Mouse (Mus musculus): ENCODE results near the gene Gngt1. TPM values are rescaled to one million over a fixed set of nuclear protein-coding genes. Genes with fewer than 3 reads are reported as not detected.

Gene Gngt1
- not detected in 2 replicates for polyA plus RNA-seq (2015; fragmentation: Nextera tagmentation; extraction: Ambion mirVana)

- Histone ChIP-seq H3K27me3 (replicated peaks) (no peaks in the 10 kb centered on the region), H3K4me2 (no peak within 1 kb of the TSS), H3K4me1 (no peaks in the 10 kb centered on the region), H3K36me3 (no peaks in the 10 kb centered on the region), H3K4me3 (replicated peaks) (no peak within 1 kb of the TSS), H3K9ac (no peak within 1 kb of the TSS), H3K27ac (no peak within 1 kb of the TSS), H3K9me3 (no peaks in the 10 kb centered on the region)
- no peak for ATAC-seq (ENCODE audit: insufficient read depth, low FRiP score, low read depth)
- WGBS: 80% methylated on average over 6 of the region's 6 CpGs
These were observed at the start of gene Gngt1 for GRCm38 (mm10) chr6:3993492-3993891. TSS of gene Gngt1 (plus strand) at chr6:3993792.

GRCm38 (mm10) chr6:3954969-3955368, 38.6 kb upstream of the Gngt1 start:
- Histone ChIP-seq H3K4me1 (no peaks in the 10 kb centered on the region), H3K27ac (no peak overlapping the region), H3K27me3 (replicated peaks) (no peaks in the 10 kb centered on the region), H3K4me2 (no peak overlapping the region), H3K9me3 (no peaks in the 10 kb centered on the region), H3K4me3 (replicated peaks) (no peak overlapping the region), H3K9ac (no peak overlapping the region), H3K36me3 (no peaks in the 10 kb centered on the region)
- 38% methylated on average over 4 of the region's 4 CpGs for WGBS
- no peak for ATAC-seq (ENCODE audit: insufficient read depth, low FRiP score, low read depth)

DNA sequence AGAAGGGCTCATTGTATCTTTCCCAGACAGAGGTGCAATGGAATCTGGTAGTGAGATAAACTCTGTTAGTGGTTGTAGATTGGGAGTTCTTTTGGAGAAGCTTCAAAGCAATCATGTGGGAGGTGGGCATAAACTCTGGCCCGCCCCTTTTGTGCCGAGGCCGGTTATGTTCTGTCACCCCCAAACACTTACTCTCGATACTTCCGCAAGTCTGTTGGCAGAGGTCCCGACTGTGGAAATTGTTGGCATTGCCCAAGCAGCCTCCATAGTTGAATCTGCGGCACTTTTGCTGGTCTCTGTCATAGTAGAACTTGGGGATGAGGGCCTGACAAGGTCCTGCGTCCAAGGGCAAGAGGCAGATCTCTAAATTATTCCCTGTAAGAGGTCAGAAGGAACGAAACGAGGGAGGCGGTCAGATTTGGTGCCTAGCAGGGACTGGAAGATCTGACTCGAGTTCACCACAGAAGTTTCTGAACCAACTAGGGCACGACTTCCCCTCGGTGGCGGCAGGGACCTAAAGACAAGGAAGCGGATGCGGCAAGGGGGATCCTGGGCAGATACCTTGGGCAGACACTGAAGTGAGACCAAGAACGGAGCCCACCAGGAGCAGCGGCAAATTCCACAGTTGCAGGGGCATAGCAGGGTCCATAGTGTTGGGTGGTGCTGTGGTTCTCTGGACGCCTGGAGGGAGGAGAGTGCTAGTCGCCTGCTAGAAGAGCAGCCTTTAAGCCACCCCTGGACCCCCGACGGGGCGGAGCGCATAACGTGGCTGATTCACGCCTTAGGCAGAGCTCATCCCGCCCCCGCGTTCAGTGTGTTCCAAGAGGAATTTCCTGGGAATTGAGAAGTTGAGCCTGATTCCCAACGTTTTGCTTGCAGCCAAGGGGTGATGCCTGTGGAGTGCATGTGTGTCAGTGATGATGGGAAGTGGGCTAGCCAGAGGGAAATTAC, 25.6 kb upstream of the Gngt1 start:
- ATAC-seq (ENCODE audit: insufficient read depth, low FRiP score, low read depth): no peak
- Histone ChIP-seq H3K4me2 (peak overlapping the region; percentile 48), H3K27me3 (replicated peaks) (no peaks in the 10 kb centered on the region), H3K36me3 (no peaks in the 10 kb centered on the region), H3K9ac (no peak overlapping the region), H3K27ac (no peak overlapping the region), H3K4me3 (replicated peaks) (peak overlapping the region; percentile 23), H3K4me1 (no peaks in the 10 kb centered on the region), H3K9me3 (no peaks in the 10 kb centered on the region)
- WGBS: 23% methylated on average over 31 of the region's 31 CpGs

- H3K27me3 ChIP-seq (replicated peaks): no peaks in the 10 kb centered on the region
- no peak overlapping the region for H3K4me3 ChIP-seq (replicated peaks)
- H3K4me1 ChIP-seq: no peaks in the 10 kb centered on the region
- H3K36me3 ChIP-seq: no peaks in the 10 kb centered on the region
- H3K9ac ChIP-seq: no peak overlapping the region
- no peak for ATAC-seq (ENCODE audit: insufficient read depth, low FRiP score, low read depth)
- H3K9me3 ChIP-seq: no peaks in the 10 kb centered on the region
- no peak overlapping the region for H3K4me2 ChIP-seq
- WGBS: 70% methylated on average over 1 of the region's 1 CpGs
- no peak overlapping the region for H3K27ac ChIP-seq
These were observed 19.9 kb upstream of the Gngt1 start for GRCm38 (mm10) chr6:3973679-3974078.

GRCm38 (mm10) chr6:3982661-3983284, 10.8 kb upstream of the Gngt1 start:
- WGBS: 78% methylated on average over 5 of the region's 5 CpGs
- H3K9me3 ChIP-seq: no peaks in the 10 kb centered on the region

GRCm38 (mm10) chr6:3988750-3989149, 4.8 kb upstream of the Gngt1 start, which contains the start of gene Tfpi2:
TSS of gene Tfpi2 (minus strand) at chr6:3988919.
- no peak within 1 kb of the TSS for H3K4me3 ChIP-seq (replicated peaks)
- WGBS: 61% methylated on average over 3 of the region's 3 CpGs
- no peaks in the 10 kb centered on the region for H3K4me1 ChIP-seq
- no peak within 1 kb of the TSS for H3K27ac ChIP-seq
- no peaks in the 10 kb centered on the region for H3K36me3 ChIP-seq
- no peak within 1 kb of the TSS for H3K4me2 ChIP-seq
- ATAC-seq (ENCODE audit: insufficient read depth, low FRiP score, low read depth): peak; percentile 60; the same call in 1 of the 2 replicates
- no peaks in the 10 kb centered on the region for H3K27me3 ChIP-seq (replicated peaks)
- H3K9me3 ChIP-seq: no peaks in the 10 kb centered on the region
- no peak within 1 kb of the TSS for H3K9ac ChIP-seq

More at GRCm38 (mm10) chr6:3982661-3983284, 10.8 kb upstream of the Gngt1 start:
- H3K27ac ChIP-seq: no peak overlapping the region
- no peaks in the 10 kb centered on the region for H3K27me3 ChIP-seq (replicated peaks)
- no peak for ATAC-seq (ENCODE audit: insufficient read depth, low FRiP score, low read depth)
- no peak overlapping the region for H3K4me2 ChIP-seq
- H3K36me3 ChIP-seq: no peaks in the 10 kb centered on the region
- no peak overlapping the region for H3K4me3 ChIP-seq (replicated peaks)
- no peaks in the 10 kb centered on the region for H3K4me1 ChIP-seq
- no peak overlapping the region for H3K9ac ChIP-seq

GRCm38 (mm10) chr6:3998089-3998488, 4.5 kb downstream of the Gngt1 start:
- H3K4me2 ChIP-seq: no peak overlapping the region
- H3K27ac ChIP-seq: no peak overlapping the region
- no peak overlapping the region for H3K9ac ChIP-seq
- H3K36me3 ChIP-seq: no peaks in the 10 kb centered on the region
- ATAC-seq (ENCODE audit: insufficient read depth, low FRiP score, low read depth): no peak
- H3K27me3 ChIP-seq (replicated peaks): no peaks in the 10 kb centered on the region
- WGBS: 69% methylated on average over 4 of the region's 4 CpGs
- H3K4me1 ChIP-seq: no peaks in the 10 kb centered on the region
- no peaks in the 10 kb centered on the region for H3K9me3 ChIP-seq
- no peak overlapping the region for H3K4me3 ChIP-seq (replicated peaks)

DNA sequence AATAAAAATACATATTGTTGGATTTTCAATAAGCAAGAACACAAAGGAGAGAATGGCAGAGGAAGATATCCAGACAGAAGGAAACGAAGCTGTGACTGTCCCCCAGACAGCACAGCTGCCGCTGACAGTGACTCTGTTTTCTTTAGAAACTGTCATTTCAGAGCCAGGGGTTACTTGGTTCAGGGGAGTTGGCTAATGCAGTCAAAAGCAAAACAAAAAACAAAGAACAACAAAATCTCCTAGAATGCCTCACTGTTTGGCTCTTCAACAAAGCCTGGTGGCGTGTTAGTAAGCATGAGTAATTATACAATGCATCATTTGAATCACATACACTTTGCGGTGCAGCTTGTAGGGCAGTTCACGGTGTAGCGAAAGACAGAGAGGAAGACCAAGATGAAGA, 5.7 kb downstream of the Gngt1 start:
- H3K9ac ChIP-seq: no peak overlapping the region
- H3K4me1 ChIP-seq: no peaks in the 10 kb centered on the region
- no peak overlapping the region for H3K4me2 ChIP-seq
- no peaks in the 10 kb centered on the region for H3K36me3 ChIP-seq
- H3K4me3 ChIP-seq (replicated peaks): no peak overlapping the region
- H3K27ac ChIP-seq: no peak overlapping the region
- WGBS: 63% methylated on average over 6 of the region's 6 CpGs
- ATAC-seq (ENCODE audit: insufficient read depth, low FRiP score, low read depth): no peak
- no peaks in the 10 kb centered on the region for H3K9me3 ChIP-seq
- H3K27me3 ChIP-seq (replicated peaks): no peaks in the 10 kb centered on the region

- no peak for ATAC-seq (ENCODE audit: insufficient read depth, low FRiP score, low read depth)
- no peak overlapping the region for H3K27ac ChIP-seq
- H3K27me3 ChIP-seq (replicated peaks): no peaks in the 10 kb centered on the region
- no peaks in the 10 kb centered on the region for H3K9me3 ChIP-seq
- 77% methylated on average over 3 of the region's 3 CpGs for WGBS
- H3K4me3 ChIP-seq (replicated peaks): no peak overlapping the region
- H3K4me1 ChIP-seq: no peaks in the 10 kb centered on the region
- H3K36me3 ChIP-seq: no peaks in the 10 kb centered on the region
- H3K9ac ChIP-seq: no peak overlapping the region
- H3K4me2 ChIP-seq: no peak overlapping the region
These were observed 7.1 kb downstream of the Gngt1 start for GRCm38 (mm10) chr6:4000716-4001115.

- 25% methylated on average over 4 of the region's 4 CpGs for WGBS
- peak overlapping the region; percentile 72; the same call in 1 of the 2 replicates for H3K27ac ChIP-seq
- no peaks in the 10 kb centered on the region for H3K4me1 ChIP-seq
- no peaks in the 10 kb centered on the region for H3K27me3 ChIP-seq (replicated peaks)
- H3K9me3 ChIP-seq: no peaks in the 10 kb centered on the region
- ATAC-seq (ENCODE audit: insufficient read depth, low FRiP score, low read depth): peak; percentile 37; the same call in 1 of the 2 replicates
- peak overlapping the region; percentile 77; the same call in 1 of the 2 replicates for H3K4me2 ChIP-seq
- no peaks in the 10 kb centered on the region for H3K36me3 ChIP-seq
- no peak overlapping the region for H3K9ac ChIP-seq
- peak overlapping the region; percentile 54 for H3K4me3 ChIP-seq (replicated peaks)
These were observed 9.9 kb downstream of the Gngt1 start for GRCm38 (mm10) chr6:4003445-4003844.

GRCm38 (mm10) chr6:4003890-4004306, 10.3 kb downstream of the Gngt1 start, which contains the start of gene Gng11:
TSS of gene Gng11 (plus strand) at chr6:4003904.
- H3K4me1 ChIP-seq: no peaks in the 10 kb centered on the region
- under 1% methylated on average over 19 of the region's 19 CpGs for WGBS

GRCm38 (mm10) chr6:4004808-4005207, 11.2 kb downstream of the Gngt1 start:
- ATAC-seq (ENCODE audit: insufficient read depth, low FRiP score, low read depth): no peak
- Histone ChIP-seq H3K36me3 (no peaks in the 10 kb centered on the region), H3K9ac (no peak overlapping the region)

More at GRCm38 (mm10) chr6:4003890-4004306, 10.3 kb downstream of the Gngt1 start, which contains the start of gene Gng11:
- no peaks in the 10 kb centered on the region for H3K36me3 ChIP-seq
- no peaks in the 10 kb centered on the region for H3K27me3 ChIP-seq (replicated peaks)
- peak within 1 kb of the TSS; percentile 77 for H3K4me2 ChIP-seq
- peak within 1 kb of the TSS; percentile 23 for H3K9ac ChIP-seq
- no peaks in the 10 kb centered on the region for H3K9me3 ChIP-seq
- H3K27ac ChIP-seq: peak within 1 kb of the TSS; percentile 87
- peak; percentile 84 for ATAC-seq (ENCODE audit: insufficient read depth, low FRiP score, low read depth)
- H3K4me3 ChIP-seq (replicated peaks): peak within 1 kb of the TSS; percentile 54

More at GRCm38 (mm10) chr6:4004808-4005207, 11.2 kb downstream of the Gngt1 start:
- Histone ChIP-seq H3K27me3 (replicated peaks) (no peaks in the 10 kb centered on the region), H3K27ac (no peak overlapping the region), H3K4me2 (peak overlapping the region; percentile 77; the same call in 1 of the 2 replicates), H3K4me1 (no peaks in the 10 kb centered on the region), H3K9me3 (no peaks in the 10 kb centered on the region), H3K4me3 (replicated peaks) (peak overlapping the region; percentile 54; the same call in 1 of the 2 replicates)
- 45% methylated on average over 2 of the region's 2 CpGs for WGBS
